Mouse (Mus musculus) liver, adult 2 months (tissue): ENCODE measurements around the gene Rgs11.

ENCODE experiments used
- CTCF ChIP-seq: fragments of 200-500 bp; IDR thresholded peaks from 2 replicates; pipeline ENCODE4 v1.5.1; 2011; ENCODE audit warnings: low read depth, low read length, control low read depth
- POLR2A ChIP-seq: fragments of 200-500 bp; IDR thresholded peaks from 2 replicates; pipeline ENCODE4 v1.6.1; 2011; ENCODE audit warnings: low read length, control low read depth; ENCODE audit not compliant: insufficient read depth; ENCODE audit errors: extremely low read depth

- TF ChIP-seq CTCF (no peak), POLR2A (no peak)
Measured at GRCm38 (mm10) chr17:26221508-26221907, 18.8 kb downstream of the Rgs11 start.
